14 mouse cellular contexts compared by ENCODE assay signal in the genomic region with DNA sequence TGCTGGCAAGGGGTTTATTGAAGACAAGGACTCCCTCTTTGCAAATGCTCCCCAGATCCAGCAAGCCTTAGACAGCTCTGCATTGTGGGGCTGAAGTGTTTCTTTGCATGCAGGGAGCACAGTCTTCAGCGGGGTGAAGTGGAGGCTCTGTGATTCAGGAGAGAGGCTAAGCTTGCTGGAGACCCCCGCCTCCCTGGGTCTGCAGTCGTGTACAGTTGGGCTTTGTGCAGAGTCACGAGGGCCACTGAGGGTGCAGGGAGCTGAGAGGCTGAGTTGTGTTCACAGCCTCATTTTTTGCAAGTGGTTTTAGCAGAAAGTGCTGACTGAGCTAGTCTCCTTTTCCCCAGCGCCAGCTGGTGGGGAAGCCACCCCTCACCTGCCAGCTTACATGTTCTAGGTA. TPM values are rescaled to one million over a fixed set of nuclear protein-coding genes. Genes with fewer than 3 reads are reported as not detected.
A peak's percentile ranks its signal among the peaks of the same experiment; 100 is the strongest.
DNase-seq lines count a peak whose midpoint lies in the region; ATAC-seq lines count a peak whose summit lies in the region.
"Had no signal": no experiment of that assay in that cellular context is flagged by ENCODE, and none has a peak within 500 bp of the region (broad histone marks: within the 10 kb centered on the region; RNA-seq: fewer than 3 reads in every experiment).

No protein-coding gene starts in this region.

- no peak for DNase-seq in neural tube, embryonic 10.5 days (ENCODE audit: extremely low spot score, low spot score)
- DNase-seq in limb, embryonic 10.5 days (ENCODE audit: low spot score): no peak
- DNase-seq in adrenal gland, postnatal 14 days: no peak
- DNase-seq in spleen, postnatal 4 days (ENCODE audit: low spot score in 2 of 2): no peak
- DNase-seq in B cell, adult 2 months: no peak
- DNase-seq: cerebellum, adult 11-12 months; gastrocnemius, postnatal 25 days; heart, postnatal 36 days; thymus, postnatal 36 days had no signal

- H3K4me2 ChIP-seq in neural tube, embryonic 13.5 days: no peak overlapping the region
- no peak overlapping the region for H3K4me2 ChIP-seq in forebrain, embryonic 13.5 days
- H3K4me2 ChIP-seq in neural tube, embryonic 14.5 days (ENCODE audit: low read depth, low read length): no peak overlapping the region

- no peak for ATAC-seq in neural tube, embryonic 13.5 days (ENCODE audit: low read depth)
- peak; percentile 50; the same call in 1 of the 2 replicates for ATAC-seq in forebrain, embryonic 13.5 days
- ATAC-seq in neural tube, embryonic 14.5 days (ENCODE audit: low read depth): peak; percentile 23; the same call in 1 of the 2 replicates
- ATAC-seq: activated CD4-positive, CD25-positive, alpha-beta regulatory T cell, adult 4 months had no signal

- no peaks in the 10 kb centered on the region for H3K9me3 ChIP-seq in neural tube, embryonic 13.5 days
- no peaks in the 10 kb centered on the region for H3K9me3 ChIP-seq in forebrain, embryonic 13.5 days (replicated peaks)
- H3K9me3 ChIP-seq in limb, embryonic 10.5 days (replicated peaks): no peaks in the 10 kb centered on the region
- no peaks in the 10 kb centered on the region for H3K9me3 ChIP-seq in neural tube, embryonic 14.5 days (ENCODE audit: control insufficient read depth, low read length)

- H3K9ac ChIP-seq in neural tube, embryonic 13.5 days: no peak overlapping the region
- no peak overlapping the region for H3K9ac ChIP-seq in forebrain, embryonic 13.5 days
- no peak overlapping the region for H3K9ac ChIP-seq in neural tube, embryonic 14.5 days (replicated peaks; ENCODE audit: low read depth, low read length)

- peak overlapping the region; percentile 75 for H3K27ac ChIP-seq in neural tube, embryonic 13.5 days (replicated peaks)
- H3K27ac ChIP-seq in forebrain, embryonic 13.5 days: peak overlapping the region; percentile 61
- H3K27ac ChIP-seq in limb, embryonic 10.5 days: peak overlapping the region; percentile 67; the same call in 1 of the 2 replicates
- no peak overlapping the region for H3K27ac ChIP-seq in neural tube, embryonic 14.5 days (ENCODE audit: low read depth, low read length)
- H3K27ac ChIP-seq: kidney, postnatal 0 days had no signal

- H3K4me3 ChIP-seq in neural tube, embryonic 13.5 days: no peak overlapping the region
- H3K4me3 ChIP-seq in forebrain, embryonic 13.5 days: no peak overlapping the region
- H3K4me3 ChIP-seq in limb, embryonic 10.5 days: no peak overlapping the region
- H3K4me3 ChIP-seq in neural tube, embryonic 14.5 days (ENCODE audit: low read depth, low read length): no peak overlapping the region

- H3K4me1 ChIP-seq in neural tube, embryonic 13.5 days (replicated peaks): peaks cover 75% of the 10 kb centered on the region
- peaks cover 49% of the 10 kb centered on the region for H3K4me1 ChIP-seq in forebrain, embryonic 13.5 days
- H3K4me1 ChIP-seq in limb, embryonic 10.5 days: peaks cover 65% of the 10 kb centered on the region
- peaks cover 7% of the 10 kb centered on the region for H3K4me1 ChIP-seq in neural tube, embryonic 14.5 days (ENCODE audit: control insufficient read depth, insufficient read depth, low read length)

- WGBS in neural tube, embryonic 13.5 days: 58% methylated on average over 5 of the region's 5 CpGs
- WGBS in forebrain, embryonic 13.5 days: 42% methylated on average over 5 of the region's 5 CpGs
- WGBS in limb, embryonic 10.5 days: 65% methylated on average over 5 of the region's 5 CpGs
- WGBS in neural tube, embryonic 14.5 days: 51% methylated on average over 5 of the region's 5 CpGs

- no peaks in the 10 kb centered on the region for H3K36me3 ChIP-seq in neural tube, embryonic 13.5 days
- H3K36me3 ChIP-seq in forebrain, embryonic 13.5 days (ENCODE audit: poor library complexity, severe bottlenecking): no peaks in the 10 kb centered on the region
- H3K36me3 ChIP-seq in limb, embryonic 10.5 days: no peaks in the 10 kb centered on the region
- no peaks in the 10 kb centered on the region for H3K36me3 ChIP-seq in neural tube, embryonic 14.5 days (ENCODE audit: control insufficient read depth, insufficient read depth, low read length)

- H3K27me3 ChIP-seq in neural tube, embryonic 13.5 days: no peaks in the 10 kb centered on the region
- H3K27me3 ChIP-seq in forebrain, embryonic 13.5 days: no peaks in the 10 kb centered on the region
- H3K27me3 ChIP-seq in limb, embryonic 10.5 days (ENCODE audit: low read depth, poor library complexity, severe bottlenecking): no peaks in the 10 kb centered on the region
- H3K27me3 ChIP-seq in neural tube, embryonic 14.5 days (ENCODE audit: control insufficient read depth, insufficient read depth, low read length): no peaks in the 10 kb centered on the region

RNA-seq across cellular contexts. Expression of a gene that starts 10.6 kb away (rescaled TPM):
- polyA plus RNA-seq in neural tube, embryonic 13.5 days (2015; fragmentation: Nextera tagmentation; extraction: Ambion mirVana): 46.9 and 50.4 TPM in 2 replicates
- 51.3 and 52.5 TPM in 2 replicates for polyA plus RNA-seq in forebrain, embryonic 13.5 days (2015; fragmentation: Nextera tagmentation; extraction: Ambion mirVana)
- 39.0 and 67.2 TPM in 2 replicates for polyA plus RNA-seq in limb, embryonic 10.5 days (2016; fragmentation: Nextera tagmentation; extraction: Ambion mirVana)
- polyA plus RNA-seq in neural tube, embryonic 14.5 days (2014; fragmentation: Nextera tagmentation; extraction: Ambion mirVana): 28.9 and 31.9 TPM in 2 replicates
- 21.8 and 25.1 TPM in 2 replicates for total RNA-seq in adrenal gland, postnatal 14 days (2021)
